Mouse (Mus musculus): ENCODE data around the gene Gapdhs.

DNA sequence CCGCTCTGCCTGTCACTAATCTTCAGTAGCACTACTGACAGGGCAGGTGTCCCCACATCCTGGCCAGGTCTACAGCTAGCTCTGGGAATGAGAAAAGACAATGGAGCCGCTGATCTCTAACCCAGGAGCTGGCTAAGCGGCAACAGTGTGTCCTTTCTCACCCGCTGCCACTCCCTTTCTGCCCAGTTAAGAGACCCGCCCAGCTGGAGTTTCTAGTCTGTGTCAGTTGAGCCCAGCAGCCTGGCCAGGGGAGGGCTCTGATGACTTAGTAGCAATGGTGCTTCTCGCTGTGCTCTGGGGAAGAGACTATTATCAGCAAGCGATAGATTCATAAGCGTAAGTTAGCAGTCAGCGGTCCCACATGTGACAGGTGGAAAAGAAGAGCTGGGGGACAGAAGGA, 25.8 kb upstream of the Gapdhs start:
- no peak for TF ChIP-seq CTCF (IDR thresholded peaks at IDR 0.05; ENCODE audit: low read depth, low read length)
- no peak for TF ChIP-seq GATA1 (IDR thresholded peaks at IDR 0.05; ENCODE audit: borderline replicate concordance, low read length)
- TF ChIP-seq POLR2AphosphoS5 (IDR thresholded peaks at IDR 0.05; ENCODE audit: insufficient replicate concordance, low read depth, low read length): no peak
- no peak for TF ChIP-seq TAL1 (conservative IDR thresholded peaks at IDR 0.05; ENCODE audit: low read depth, low read length)
- TF ChIP-seq GATA2 (IDR thresholded peaks at IDR 0.05; ENCODE audit: borderline replicate concordance, low read depth, low read length): no peak

Data from G1E (cell line).